Mouse (Mus musculus): ENCODE data around the gene Ecsit.
"Not testable (repeated sequence)": the region's sequence is repeated elsewhere in the genome, so short reads cannot be mapped to it uniquely, and the experiment has no call there.

Gene Ecsit

DNA sequence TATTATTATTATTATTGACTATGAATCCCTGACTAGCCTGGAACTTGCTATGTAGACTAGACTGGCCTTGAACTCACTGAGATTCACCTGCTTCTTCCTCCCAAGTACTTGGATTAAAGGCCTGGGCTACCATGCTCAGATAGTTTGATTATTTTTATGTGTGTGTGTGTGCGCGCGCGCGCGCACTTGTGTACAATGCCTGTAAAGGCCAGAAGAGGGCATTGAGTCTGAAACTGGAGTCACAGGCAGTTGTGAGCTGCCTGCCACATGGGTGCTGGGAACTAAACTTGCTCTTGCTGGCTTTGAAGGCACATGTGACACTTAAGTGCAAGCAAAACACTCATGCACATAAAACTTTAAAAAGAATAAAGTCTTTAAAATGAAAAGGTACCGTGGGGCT is 4.0 kb upstream of the Ecsit start:
- no peak for ATAC-seq (ENCODE audit: low TSS enrichment)

DNA sequence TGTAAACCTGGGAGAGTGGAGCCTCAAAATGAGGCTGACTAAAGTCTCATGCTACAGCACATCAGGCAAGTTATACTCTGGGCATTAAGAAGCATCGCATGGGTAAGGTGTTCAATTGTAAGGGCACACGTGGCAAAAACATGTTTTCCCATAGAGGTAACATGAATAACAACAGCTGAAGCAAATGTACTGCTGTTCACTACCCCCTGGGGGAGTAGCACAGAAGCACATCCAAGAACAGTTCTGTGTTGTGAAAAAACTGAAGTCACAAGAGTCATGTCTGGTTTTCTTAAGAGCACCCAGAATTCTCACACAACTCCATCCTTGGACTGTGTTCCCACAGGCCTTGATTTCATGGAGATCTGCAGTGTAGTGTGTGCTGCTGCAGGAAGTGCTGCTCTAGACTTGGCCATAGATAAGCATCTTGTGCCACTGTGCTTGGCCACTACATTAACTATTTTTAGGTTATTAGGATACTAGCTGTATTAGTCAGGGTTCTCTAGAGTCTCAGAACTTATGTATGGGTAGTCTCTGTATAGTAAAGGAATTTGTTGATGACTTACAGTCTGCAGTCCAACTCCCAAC is 1.9 kb upstream of the Ecsit start:
- no peak for ATAC-seq (ENCODE audit: low TSS enrichment)

DNA sequence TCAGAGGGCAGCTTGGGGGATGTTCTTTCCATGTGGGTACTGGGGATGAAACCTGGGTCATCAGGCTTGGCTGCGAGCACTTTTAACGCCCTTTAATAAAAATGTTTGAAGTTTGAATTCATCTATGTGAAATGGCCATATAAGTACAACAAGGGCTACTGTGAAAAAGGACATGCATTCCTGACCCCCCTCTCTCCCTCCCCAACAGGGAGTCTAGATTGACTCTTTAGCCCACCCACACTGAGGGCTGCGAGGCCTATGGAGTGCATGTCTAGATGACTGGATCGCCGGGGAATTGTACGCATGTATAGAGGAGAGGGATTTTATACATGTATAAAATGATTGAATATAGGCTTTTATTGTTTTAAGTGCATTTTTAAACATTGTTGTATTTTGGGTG is 774 bp upstream of the Ecsit start:
- no peak for ATAC-seq (ENCODE audit: low TSS enrichment)

DNA sequence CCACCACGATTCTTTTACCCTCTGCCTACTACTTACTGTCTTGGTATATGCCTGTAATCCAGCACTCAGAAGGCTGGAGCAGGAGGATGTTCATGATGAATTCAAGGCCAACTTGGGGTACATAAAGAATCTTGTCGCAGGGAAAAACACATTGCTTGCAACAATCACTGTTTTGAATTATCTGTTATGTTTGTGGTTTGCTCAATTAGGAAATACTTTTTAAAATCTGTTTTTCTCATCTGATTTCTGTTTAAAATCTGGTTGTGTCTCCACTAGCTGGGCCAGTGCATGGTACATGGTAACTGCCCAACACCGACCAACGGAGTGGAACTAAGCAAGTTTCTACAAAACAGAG is 594 bp downstream of the Ecsit start:
- ATAC-seq (ENCODE audit: low TSS enrichment), result no peak

DNA sequence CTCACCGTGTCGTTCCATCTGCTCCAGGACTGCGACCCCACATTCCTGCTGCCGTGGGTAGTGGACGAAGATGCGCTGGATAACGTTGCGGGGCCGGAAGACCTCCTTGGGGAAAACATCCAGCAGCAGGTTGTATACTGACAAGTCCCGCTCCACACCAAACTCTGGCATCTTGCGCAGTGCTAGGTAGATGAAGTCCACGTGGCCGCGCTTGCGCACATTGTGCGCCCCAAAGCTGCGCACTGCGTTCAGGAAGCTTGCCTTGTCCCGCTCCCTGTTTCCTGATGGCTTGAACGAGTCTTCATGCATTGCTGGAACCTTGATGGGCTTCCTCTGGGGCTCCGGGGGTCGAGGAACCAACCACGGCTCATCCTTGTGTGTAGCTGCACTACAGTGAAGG is 9.0 kb downstream of the Ecsit start:
- no peak for ATAC-seq (ENCODE audit: low TSS enrichment)

DNA sequence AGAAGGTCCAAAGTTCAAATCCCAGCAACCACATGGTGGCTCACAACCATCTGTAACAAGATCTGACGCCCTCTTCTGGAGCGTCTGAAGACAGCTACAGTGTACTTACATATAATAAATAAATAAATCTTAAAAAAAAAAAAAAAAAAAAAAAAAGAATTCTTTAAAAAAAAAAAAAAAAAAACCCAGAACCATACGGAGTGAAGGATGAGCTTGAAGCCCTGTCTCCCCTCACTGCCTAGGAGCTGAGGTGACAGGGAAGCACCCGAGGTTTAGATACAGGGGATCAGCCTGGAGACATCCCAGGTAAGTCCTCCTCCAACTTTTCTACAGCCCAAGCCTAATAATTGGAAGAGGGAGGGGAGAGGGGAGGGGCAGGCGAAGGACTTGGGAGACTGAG is 9.5 kb downstream of the Ecsit start:
- not testable (repeated sequence) for ATAC-seq (ENCODE audit: low TSS enrichment)

DNA sequence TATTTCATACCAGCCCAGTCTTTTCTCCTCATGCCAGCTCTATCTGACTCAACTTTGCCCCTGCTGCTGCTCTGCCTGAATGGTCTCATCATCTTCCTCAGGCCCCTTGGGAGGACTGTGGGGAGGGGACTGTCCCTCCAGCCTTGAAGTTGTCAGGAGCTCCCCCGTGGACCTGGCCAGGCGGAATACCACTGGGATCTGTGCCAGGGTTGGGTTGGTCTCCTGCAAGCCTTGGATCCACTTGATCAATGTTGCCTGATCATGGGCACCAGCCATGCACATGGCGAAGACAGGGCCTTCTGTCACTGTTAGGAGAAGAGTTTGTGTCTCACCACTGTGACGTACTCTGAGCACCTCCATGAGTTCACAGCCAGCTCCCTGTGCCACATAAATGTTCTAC is 13.0 kb downstream of the Ecsit start:
- no peak for ATAC-seq (ENCODE audit: low TSS enrichment)

DNA sequence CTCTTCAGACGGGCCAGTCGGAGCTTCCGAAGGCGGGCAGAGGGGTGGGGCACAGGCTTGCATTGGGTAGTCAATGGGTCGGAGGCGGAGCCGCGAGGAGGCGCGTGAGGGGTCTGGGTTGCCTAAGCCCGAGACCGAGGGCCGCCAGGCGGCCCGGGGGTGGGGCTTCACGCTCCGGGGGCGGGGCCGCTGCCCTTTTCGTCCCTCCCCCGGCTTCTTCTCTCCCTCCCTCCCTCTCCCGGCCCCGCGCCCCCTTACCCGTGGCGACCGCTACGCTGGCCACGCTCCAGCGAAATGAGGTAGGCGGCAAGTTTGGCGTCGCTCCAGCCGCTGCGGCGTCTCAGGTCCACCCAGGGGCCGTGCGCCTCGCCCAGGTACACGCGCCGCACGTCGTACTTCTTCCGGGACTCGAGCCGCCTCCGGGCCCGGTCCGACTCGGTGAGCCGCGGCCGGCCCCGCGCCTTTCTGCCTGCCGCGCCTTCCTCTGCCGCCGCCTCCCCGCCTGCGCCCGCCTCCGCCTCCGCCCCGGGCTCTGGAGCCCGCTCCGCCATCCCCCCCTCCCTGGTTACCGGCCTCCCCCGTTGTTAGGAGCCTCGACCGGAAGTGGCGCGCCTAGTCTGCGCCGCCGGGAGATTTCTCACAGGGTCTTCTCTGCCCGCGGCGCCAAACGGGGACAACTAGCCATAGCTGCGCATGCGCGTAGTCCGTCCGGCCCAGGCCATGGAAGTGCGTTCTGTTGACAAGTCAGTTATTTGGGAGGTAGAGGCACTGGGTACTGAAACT is 14.3 kb downstream of the Ecsit start, which contains the start of the genes Gm49318 and Zfp653:
Gene Gm49318 (minus strand): TSS at position 469 of the 783 bp plus-strand sequence.
Gene Zfp653 (minus strand): TSS at position 586 of the 783 bp plus-strand sequence.
- ATAC-seq (ENCODE audit: low TSS enrichment), result peak; percentile 87

DNA sequence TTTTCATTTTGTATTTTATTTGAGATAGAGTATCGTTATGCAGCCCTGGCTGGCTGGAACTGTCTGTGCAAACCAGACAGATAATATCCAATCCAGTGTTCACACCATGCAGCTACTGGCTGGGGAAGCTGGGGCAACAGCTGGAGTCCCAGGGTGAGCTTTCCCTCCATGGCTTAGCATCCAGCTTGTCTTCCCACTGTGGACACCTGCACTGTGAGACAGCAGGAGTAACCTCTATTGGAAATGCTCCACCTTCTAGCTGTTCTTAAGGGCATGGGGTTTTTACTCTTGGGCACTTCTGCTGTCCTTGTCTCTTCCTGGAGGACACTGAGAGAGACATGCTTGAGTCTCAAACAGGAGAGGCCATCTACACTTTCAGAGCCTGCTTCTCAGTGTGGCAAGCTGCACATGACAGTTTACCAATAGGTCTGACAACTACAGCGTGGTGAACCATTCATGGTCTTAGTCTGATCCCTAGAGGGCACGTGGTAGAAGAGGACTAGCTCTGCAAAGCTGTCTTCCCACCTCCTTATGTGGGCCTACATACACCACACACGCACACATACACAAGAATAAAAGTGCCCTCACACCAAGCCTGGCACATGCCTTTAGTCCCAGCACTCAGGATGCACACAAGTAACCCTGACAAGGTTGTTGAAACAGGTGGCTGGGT is 15.2 kb downstream of the Ecsit start:
- ATAC-seq (ENCODE audit: low TSS enrichment), result peak; percentile 28

DNA sequence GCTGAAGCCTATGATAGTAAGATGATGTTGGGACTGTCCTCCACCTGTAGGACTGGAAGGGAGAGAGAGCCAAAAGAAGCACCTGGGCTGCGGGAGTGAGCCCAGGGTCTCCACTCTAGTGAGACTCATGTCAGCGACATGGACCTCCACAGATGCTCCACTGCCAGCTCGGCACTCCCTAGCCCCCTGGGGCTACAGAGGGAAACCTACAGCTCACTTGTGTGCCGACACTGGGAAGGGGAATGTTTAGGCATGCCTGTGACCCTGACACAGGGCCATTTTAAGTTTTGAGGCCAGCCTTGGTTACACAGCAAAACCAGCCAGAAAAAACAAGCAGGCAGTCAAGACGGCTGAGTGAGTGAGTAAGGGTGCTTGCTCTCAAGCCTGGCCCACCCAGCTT is 18.0 kb downstream of the Ecsit start:
- ATAC-seq (ENCODE audit: low TSS enrichment), result no peak

DNA sequence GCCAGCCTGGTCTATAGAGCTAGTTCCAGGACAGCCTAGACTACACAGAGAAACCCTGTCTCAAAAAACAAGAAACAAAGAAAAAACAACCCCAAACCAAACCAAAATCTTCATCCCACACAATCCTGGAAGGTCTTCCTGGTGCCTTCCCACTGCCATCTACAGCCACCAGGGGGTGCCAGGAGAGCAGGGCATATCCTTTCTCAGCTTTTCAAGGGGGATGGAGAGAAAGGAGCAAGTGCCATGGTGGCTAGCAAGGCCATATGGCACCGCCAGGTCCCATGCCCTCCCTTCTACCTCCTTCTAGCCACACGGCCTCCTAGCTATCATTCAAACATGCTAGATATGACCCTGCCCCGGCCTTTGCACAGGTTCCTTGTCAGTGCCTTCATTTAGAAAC is 18.8 kb downstream of the Ecsit start:
- ATAC-seq (ENCODE audit: low TSS enrichment), result no peak

DNA sequence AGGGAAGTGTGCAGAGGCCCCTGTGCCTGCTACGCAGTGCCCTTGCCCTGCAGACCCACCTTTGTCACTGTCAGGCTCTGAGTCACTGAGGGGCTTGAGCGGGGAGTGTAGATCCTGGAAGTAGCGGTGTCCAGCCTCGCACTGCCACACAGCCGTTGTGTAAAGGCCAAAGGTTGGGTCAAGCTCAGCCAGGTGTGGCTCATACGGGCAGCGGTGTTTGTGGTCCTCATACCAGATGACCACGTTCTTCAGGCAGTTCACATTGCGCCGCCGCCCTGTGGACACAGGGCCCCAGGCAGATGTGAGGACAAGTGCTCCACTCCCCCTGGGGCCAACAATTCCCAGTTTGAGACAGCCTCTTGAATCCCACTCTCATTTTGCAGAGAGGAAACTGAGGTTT is 19.6 kb downstream of the Ecsit start:
- no peak for ATAC-seq (ENCODE audit: low TSS enrichment)

DNA sequence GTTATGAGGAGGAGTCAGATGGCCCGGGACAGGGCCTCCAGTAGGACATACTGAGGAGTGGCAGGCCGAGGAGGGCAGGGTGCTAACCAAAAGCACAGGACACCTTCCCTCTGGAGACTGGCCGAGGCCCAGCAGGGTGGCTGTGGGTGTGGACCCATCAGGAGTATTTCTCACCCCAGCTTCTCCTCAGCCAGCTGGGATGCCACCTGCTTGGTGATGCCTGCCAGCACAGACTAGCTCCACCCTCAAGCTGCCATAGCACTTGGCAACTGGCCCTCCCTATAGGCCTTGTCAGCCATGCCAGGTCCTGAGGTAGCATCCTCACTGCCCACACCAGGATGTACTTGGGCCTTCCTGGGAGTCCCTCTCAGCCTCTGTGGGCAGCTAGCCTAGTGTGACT is 20.9 kb downstream of the Ecsit start:
- ATAC-seq (ENCODE audit: low TSS enrichment), result 0 out of 2 replicates have a peak, but pooled peaks have one; percentile 3

DNA sequence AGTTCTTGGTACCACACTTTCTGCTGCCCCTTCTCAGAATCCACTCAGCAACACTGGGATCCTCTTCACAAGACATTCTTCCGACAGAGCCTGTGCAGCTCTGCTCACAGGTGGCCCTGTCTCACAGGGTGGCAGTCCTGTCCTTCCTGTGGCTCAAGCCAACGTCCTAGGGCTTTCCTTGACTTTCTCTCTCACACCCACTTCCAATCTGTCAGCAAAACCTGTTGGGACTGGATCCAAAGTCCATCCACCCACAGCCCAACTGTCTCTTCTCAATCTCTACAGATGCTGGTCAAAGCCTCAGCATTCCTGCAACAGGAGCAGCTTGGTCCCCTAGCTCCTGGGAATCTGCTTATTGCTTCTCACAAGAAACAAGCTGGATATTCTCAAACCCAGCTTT is 23.9 kb downstream of the Ecsit start:
- ATAC-seq (ENCODE audit: low TSS enrichment), result peak; percentile 41; the same call in 1 of the 2 replicates

DNA sequence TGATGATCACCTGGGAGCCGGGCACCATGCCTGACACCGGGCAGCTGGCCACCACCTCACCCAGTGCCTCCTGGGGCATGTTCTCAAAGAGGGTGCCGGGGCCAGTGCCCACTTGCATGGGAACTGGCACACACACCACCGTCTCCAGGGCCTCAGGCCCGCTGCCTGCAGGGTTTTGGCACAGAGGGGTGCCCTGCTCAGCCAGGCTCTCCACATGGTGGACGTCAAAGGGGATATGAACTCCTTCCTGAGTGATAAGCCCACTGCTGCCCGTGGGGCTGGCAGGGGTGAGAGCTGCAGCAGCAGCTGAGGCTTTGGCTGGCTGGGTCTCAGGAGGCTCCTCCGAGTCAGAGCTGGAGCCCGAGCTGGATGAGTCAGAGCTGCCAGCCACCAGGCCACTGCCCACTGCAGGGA is 27.2 kb downstream of the Ecsit start:
- no peak for ATAC-seq (ENCODE audit: low TSS enrichment)

DNA sequence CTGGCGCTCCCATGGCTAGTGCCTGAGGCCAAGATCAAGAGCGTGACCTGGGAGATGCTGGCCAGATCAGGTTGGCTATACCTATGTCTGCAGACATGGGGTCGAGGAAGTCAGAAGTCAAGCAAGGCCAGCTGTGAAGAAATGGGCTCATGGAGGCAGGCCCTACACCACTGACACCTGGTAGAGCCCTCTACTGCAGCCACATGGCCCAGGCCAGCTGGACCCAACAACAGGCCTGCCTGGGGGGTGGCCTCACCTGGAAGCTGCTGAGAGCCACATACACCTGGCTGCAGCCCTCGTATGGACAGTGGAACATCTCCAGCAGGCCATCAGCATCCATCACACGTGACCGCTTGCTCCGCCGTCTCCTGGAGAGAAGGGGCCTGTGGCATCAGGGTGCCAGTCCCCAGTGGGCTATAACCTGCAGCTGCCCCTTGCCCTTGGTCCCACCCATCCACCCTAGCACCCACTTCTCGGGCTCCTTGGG is 28.2 kb downstream of the Ecsit start:
- ATAC-seq (ENCODE audit: low TSS enrichment), result no peak

DNA sequence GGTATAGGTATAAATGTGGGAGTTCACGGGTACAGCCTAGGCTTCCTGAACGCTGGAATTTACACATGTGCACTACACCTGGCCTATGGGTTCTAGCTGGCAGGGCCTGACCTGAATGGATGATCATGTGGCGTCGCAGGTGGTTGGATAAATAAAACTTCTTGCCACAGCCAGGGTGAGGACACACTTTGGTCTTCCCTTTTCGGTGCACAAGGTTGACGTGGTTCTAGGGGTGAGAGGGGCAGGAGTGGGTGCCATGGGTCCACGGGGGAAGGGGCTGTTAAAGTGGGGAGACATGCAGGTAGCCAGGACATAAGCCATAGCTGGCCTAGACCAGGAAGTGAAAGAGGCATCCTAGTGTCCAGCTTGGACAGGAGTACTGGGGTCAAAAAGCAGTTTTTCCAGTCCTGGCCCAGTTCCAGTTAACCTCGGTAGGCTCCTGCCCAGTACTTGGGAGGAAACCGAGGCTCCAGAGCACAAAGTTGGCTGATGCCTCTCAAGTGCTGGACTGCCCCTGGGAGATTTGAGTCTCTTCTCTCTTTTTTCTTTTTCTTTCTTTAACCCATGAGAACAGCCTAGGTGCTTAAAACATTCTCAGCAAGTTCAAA is 28.8 kb downstream of the Ecsit start:
- ATAC-seq (ENCODE audit: low TSS enrichment), result no peak

DNA sequence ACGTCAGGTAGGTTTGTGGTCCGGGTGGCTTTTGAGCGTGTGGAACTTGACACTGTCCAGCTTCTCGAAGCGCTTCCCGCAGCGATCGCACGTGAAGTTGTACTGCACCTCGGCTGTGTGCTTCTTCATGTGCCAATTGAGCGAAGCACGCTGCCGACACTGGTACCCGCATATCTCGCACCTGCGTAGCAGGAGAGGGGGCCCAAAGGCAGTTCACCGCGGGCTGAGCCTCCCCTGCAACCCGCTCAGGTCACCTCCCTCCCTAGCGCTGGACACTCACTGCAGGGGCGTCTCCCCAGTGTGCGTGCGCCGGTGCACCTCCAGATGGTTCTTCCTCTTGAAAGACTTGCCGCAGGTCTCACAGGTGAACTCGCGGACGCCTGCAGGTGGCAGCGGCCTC is 29.5 kb downstream of the Ecsit start:
- ATAC-seq (ENCODE audit: low TSS enrichment), result no peak

DNA sequence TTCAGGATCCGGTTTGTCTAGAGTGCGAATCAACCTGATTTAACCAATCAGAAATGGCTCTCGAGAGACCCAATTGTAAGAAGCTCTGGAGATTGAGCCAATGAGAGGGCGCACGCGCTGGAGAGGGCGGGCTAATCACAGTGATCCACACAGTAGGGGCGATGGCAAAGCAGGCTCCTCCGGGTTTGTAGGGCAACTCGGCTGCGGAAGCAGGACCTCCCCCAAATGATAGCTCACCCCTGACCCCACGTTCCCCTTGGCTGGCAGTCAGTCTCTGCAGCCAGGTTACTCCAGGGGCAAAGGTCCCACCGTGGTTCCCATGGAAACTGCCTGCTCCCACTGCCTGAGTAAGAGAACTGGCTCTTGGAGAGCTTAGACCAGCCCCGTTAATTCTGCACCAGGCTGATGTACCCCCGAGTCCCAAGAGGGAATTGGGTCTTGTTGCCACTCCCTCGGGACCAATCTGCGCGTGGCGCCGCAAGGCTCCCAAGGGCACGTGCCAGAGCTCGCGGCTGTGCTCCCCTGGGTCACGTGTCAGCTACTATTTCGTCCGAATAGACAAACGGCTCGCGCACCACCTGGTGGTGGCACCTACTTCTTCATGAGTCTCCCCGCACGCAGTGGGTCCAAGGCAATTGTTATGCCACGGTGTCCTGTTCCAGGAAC is 30.7 kb downstream of the Ecsit start:
- ATAC-seq (ENCODE audit: low TSS enrichment), result peak; percentile 39

DNA sequence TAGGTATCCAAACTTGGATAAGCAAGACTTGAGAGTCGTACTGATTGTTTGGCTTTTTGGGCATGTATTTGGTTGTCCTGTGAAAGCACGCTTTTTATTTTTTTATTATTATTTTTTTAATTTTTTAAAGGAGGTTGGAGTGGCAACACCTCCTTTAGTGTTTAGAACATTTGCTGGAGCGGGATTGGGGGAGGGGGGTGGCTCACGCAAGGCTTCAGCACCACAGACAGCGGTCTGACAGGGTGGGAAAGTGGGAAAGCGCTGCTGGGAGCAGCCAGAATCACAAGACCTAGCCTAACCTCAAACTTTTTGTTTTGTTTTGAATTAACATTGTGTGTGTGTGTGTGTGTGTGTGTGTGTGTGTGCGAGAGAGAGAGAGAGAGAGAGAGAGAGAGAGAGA is 31.6 kb downstream of the Ecsit start:
- no peak for ATAC-seq (ENCODE audit: low TSS enrichment)

DNA sequence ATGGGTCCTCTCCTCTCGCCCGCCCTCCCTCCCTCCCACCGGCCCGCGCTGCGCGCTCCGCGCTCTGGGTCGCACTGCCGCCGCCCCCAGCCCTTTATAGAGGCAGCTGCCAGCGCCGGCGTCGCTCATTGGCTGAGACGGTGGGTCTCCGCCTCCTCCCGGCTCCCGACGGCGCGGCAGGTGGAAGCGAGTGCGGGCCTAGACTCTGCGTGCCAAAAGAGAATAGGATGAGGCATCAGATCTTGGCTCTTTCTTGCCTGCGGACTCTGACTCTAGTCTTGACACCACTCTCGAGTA is 33.3 kb downstream of the Ecsit start, which contains the start of gene Elavl3:
Gene Elavl3 (minus strand): TSS at position 66 of the 297 bp plus-strand sequence.
- peak; percentile 50 for ATAC-seq (ENCODE audit: low TSS enrichment)

All from frontal cortex, adult (tissue).